ENCODE assay signal across 14 mouse cellular contexts in genomic region chr11:17686806-17687205, GRCm38 (mm10).
DNase-seq lines count a peak whose midpoint lies in the region; ATAC-seq and TF ChIP-seq lines count a peak whose summit lies in the region.
"Had no signal": no experiment of that assay in that cellular context is flagged by ENCODE, and none has a peak within 500 bp of the region (broad histone marks: within the 10 kb centered on the region; RNA-seq: fewer than 3 reads in every experiment).

No protein-coding gene starts in this region.

- H3K4me2 ChIP-seq in forebrain, embryonic 14.5 days (ENCODE audit: low read length): no peak overlapping the region
- H3K4me2 ChIP-seq in kidney, embryonic 15.5 days: no peak overlapping the region

- 34% methylated on average over 2 of the region's 2 CpGs for WGBS in forebrain, embryonic 14.5 days
- WGBS in forebrain, embryonic 10.5 days: 70% methylated on average over 2 of the region's 2 CpGs
- WGBS in kidney, embryonic 15.5 days: 45% methylated on average over 2 of the region's 2 CpGs

- no peak for TF ChIP-seq POLR2A in brain, embryonic 14.5 days (IDR thresholded peaks at IDR 0.05; ENCODE audit: borderline replicate concordance, extremely low read depth, insufficient read depth, insufficient read length, poor library complexity, severe bottlenecking)

- TF ChIP-seq CTCF in brain, embryonic 14.5 days (IDR thresholded peaks at IDR 0.05; ENCODE audit: borderline replicate concordance, extremely low read depth, insufficient read depth, insufficient read length): no peak

- DNase-seq in forebrain, embryonic 14.5 days (ENCODE audit: low spot score): peak; percentile 62
- no peak for DNase-seq in forebrain, embryonic 10.5 days (ENCODE audit: extremely low spot score, low spot score)
- no peak for DNase-seq in kidney, adult 18-20 months
- peak; percentile 79 for DNase-seq in brain, embryonic 14.5 days (ENCODE audit: low read depth)
- peak; percentile 8 for DNase-seq in heart, postnatal 4 days
- DNase-seq in urinary bladder, postnatal 4 days (ENCODE audit: low spot score in 2 of 2): no peak
- DNase-seq: adrenal gland, postnatal 10 days; cerebellum, adult 11-12 months; gastrocnemius, postnatal 10 days; kidney, adult 9 months had no signal

- no peak overlapping the region for H3K4me3 ChIP-seq in forebrain, embryonic 14.5 days (ENCODE audit: low read depth, low read length)
- H3K4me3 ChIP-seq in forebrain, embryonic 10.5 days: no peak overlapping the region
- no peak overlapping the region for H3K4me3 ChIP-seq in kidney, embryonic 15.5 days (replicated peaks)

- H3K4me1 ChIP-seq in forebrain, embryonic 14.5 days (ENCODE audit: control insufficient read depth, insufficient read depth, low read length): peaks cover 7% of the 10 kb centered on the region; the same call in 1 of the 2 replicates
- peaks cover 12% of the 10 kb centered on the region for H3K4me1 ChIP-seq in forebrain, embryonic 10.5 days
- 0 out of 2 replicates have a peak, but pooled peaks cover 8% of the 10 kb centered on the region for H3K4me1 ChIP-seq in kidney, embryonic 15.5 days

- H3K9ac ChIP-seq in forebrain, embryonic 14.5 days (ENCODE audit: low read length): no peak overlapping the region
- no peak overlapping the region for H3K9ac ChIP-seq in kidney, embryonic 15.5 days

- H3K9me3 ChIP-seq in forebrain, embryonic 14.5 days (replicated peaks; ENCODE audit: control insufficient read depth, low read length): 0 out of 2 replicates have a peak, but pooled peaks cover 3% of the 10 kb centered on the region
- H3K9me3 ChIP-seq in forebrain, embryonic 10.5 days: peaks cover 4% of the 10 kb centered on the region; the same call in 1 of the 2 replicates
- no peaks in the 10 kb centered on the region for H3K9me3 ChIP-seq in kidney, embryonic 15.5 days (replicated peaks)

- H3K27me3 ChIP-seq in forebrain, embryonic 14.5 days (replicated peaks; ENCODE audit: control insufficient read depth, insufficient read depth, low read length): no peaks in the 10 kb centered on the region
- H3K27me3 ChIP-seq in forebrain, embryonic 10.5 days (ENCODE audit: poor library complexity, severe bottlenecking): no peaks in the 10 kb centered on the region
- H3K27me3 ChIP-seq in kidney, embryonic 15.5 days: no peaks in the 10 kb centered on the region
- H3K27me3 ChIP-seq: Patski had no signal

- no peaks in the 10 kb centered on the region for H3K36me3 ChIP-seq in forebrain, embryonic 14.5 days (ENCODE audit: control insufficient read depth, insufficient read depth, low read length)
- H3K36me3 ChIP-seq in forebrain, embryonic 10.5 days (replicated peaks): no peaks in the 10 kb centered on the region
- H3K36me3 ChIP-seq in kidney, embryonic 15.5 days: no peaks in the 10 kb centered on the region

- ATAC-seq in forebrain, embryonic 14.5 days: peak; percentile 62
- ATAC-seq in kidney, embryonic 15.5 days (replicated peaks; ENCODE audit: low FRiP score): no peak
- no peak for ATAC-seq in inflammation-experienced regulatory T-cells, adult 6 months
- ATAC-seq: CD4-positive, CD25-positive, alpha-beta regulatory T cell, adult 4 months; Patski had no signal

- H3K27ac ChIP-seq in forebrain, embryonic 14.5 days (ENCODE audit: low read depth, low read length): no peak overlapping the region
- H3K27ac ChIP-seq in forebrain, embryonic 10.5 days: no peak overlapping the region
- H3K27ac ChIP-seq in kidney, embryonic 15.5 days: 0 out of 2 replicates have a peak overlapping the region, but pooled peaks have one; percentile 0

Comparison
In these comparisons a context has a peak if more than half of its experiments do, and no peak if none do; other contexts are left out.
1. DNase-seq: peak in forebrain, embryonic 14.5 days (single experiment), brain, embryonic 14.5 days (single experiment) and heart, postnatal 4 days (single experiment); none in forebrain, embryonic 10.5 days (single experiment), kidney, adult 18-20 months (single experiment) and urinary bladder, postnatal 4 days (0 of 2).